Mouse (Mus musculus) limb, embryonic 11.5 days (tissue): ENCODE results near the gene Uvrag. TPM values are rescaled to one million over a fixed set of nuclear protein-coding genes. Genes with fewer than 3 reads are reported as not detected.

ENCODE experiments used
- ATAC-seq: fragments of 200-750 bp; cut with Nextera tagmentation; 2 replicates; pipeline ENCODE4 v1.8.0; 2017; ENCODE audit warnings: low read depth; ENCODE audit not compliant: insufficient number of reproducible peaks, low FRiP score, low TSS enrichment
- DNase-seq: peaks from one replicate; pipeline ENCODE4 v3.0.0-alpha.2; 2015; ENCODE audit warnings: low spot score
- H3K27ac ChIP-seq: fragments of 300-500 bp; sonication (generic); replicated peaks from 2 replicates; pipeline ENCODE4 v1.5.1; 2014; ENCODE audit warnings: low read depth, mild to moderate bottlenecking, low read length
- H3K27me3 ChIP-seq: fragments of 300-500 bp; sonication (generic); 2 replicates; pipeline ENCODE4 v1.6.1; 2014; ENCODE audit warnings: mild to moderate bottlenecking, low read length, mixed read lengths; ENCODE audit not compliant: control insufficient read depth, insufficient read depth
- H3K36me3 ChIP-seq: fragments of 300-500 bp; sonication (generic); 2 replicates; pipeline ENCODE4 v1.6.1; 2014; ENCODE audit warnings: mild to moderate bottlenecking, low read length, moderate library complexity, mixed read lengths; ENCODE audit not compliant: control insufficient read depth, insufficient read depth
- H3K4me1 ChIP-seq: fragments of 300-500 bp; sonication (generic); 2 replicates; pipeline ENCODE4 v1.6.1; 2014; ENCODE audit warnings: low read length, mixed read lengths; ENCODE audit not compliant: control insufficient read depth, insufficient read depth
- H3K4me2 ChIP-seq: fragments of 300-500 bp; sonication (generic); 2 replicates; pipeline ENCODE4 v1.6.1; 2014; ENCODE audit warnings: low read depth, mild to moderate bottlenecking, moderate library complexity; ENCODE audit not compliant: severe bottlenecking
- H3K4me3 ChIP-seq: fragments of 300-500 bp; sonication (generic); 2 replicates; pipeline ENCODE4 v1.5.1; 2014; ENCODE audit warnings: low read depth, low read length
- H3K9ac ChIP-seq: fragments of 300-500 bp; sonication (generic); 2 replicates; pipeline ENCODE4 v1.6.1; 2014; ENCODE audit warnings: mild to moderate bottlenecking, low read length
- H3K9me3 ChIP-seq: fragments of 300-500 bp; sonication (generic); 2 replicates; pipeline ENCODE4 v1.6.1; 2016; ENCODE audit warnings: low read length; ENCODE audit not compliant: control insufficient read depth
- WGBS: fragments of 180-500 bp; shearing (Covaris S2); extraction: QIAGEN DNeasy Blood & Tissue Kit; methylation state at CpG from one replicate; pipeline ENCODE4 v1.1.7; 2014; 5-methylcytosine and 5-hydroxymethylcytosine counted together
- polyA plus RNA-seq: library from polyadenylated mRNA; unstranded; fragments of >200 nt; fragmentation: Nextera tagmentation; extraction: Ambion mirVana; gene quantifications from 2 replicates; pipeline ENCODE4 v1.2.1, GENCODE M21; 2014

Uvrag gene
- polyA plus RNA-seq, 1 experiment from 2014 or later: 11.8 TPM

- no peaks in the 10 kb centered on the region for H3K4me1 ChIP-seq
- H3K4me2 ChIP-seq: no peak overlapping the region
- H3K9ac ChIP-seq: no peak overlapping the region
- 91% methylated on average over 1 of the region's 1 CpGs for WGBS
- DNase-seq (no peak), ATAC-seq (no peak)
- H3K36me3 ChIP-seq: no peaks in the 10 kb centered on the region
- H3K27me3 ChIP-seq: no peaks in the 10 kb centered on the region
- no peak overlapping the region for H3K27ac ChIP-seq
- H3K9me3 ChIP-seq: no peaks in the 10 kb centered on the region
- no peak overlapping the region for H3K4me3 ChIP-seq
These were observed 39.2 kb upstream of the Uvrag start for GRCm38 (mm10) chr7:99180162-99180561.

- Histone ChIP-seq H3K9ac (no peak overlapping the region), H3K27ac (no peak overlapping the region), H3K4me3 (no peak overlapping the region), H3K27me3 (no peaks in the 10 kb centered on the region), H3K36me3 (no peaks in the 10 kb centered on the region), H3K4me1 (no peaks in the 10 kb centered on the region), H3K4me2 (no peak overlapping the region), H3K9me3 (no peaks in the 10 kb centered on the region)
- ATAC-seq (no peak), DNase-seq (no peak)
- WGBS: 91% methylated on average over 9 of the region's 9 CpGs
These were observed 38.3 kb upstream of the Uvrag start for GRCm38 (mm10) chr7:99179271-99179670.

GRCm38 (mm10) chr7:99177386-99177785 is 36.4 kb upstream of the Uvrag start:
- Histone ChIP-seq H3K27ac (no peak overlapping the region), H3K9ac (no peak overlapping the region), H3K9me3 (no peaks in the 10 kb centered on the region), H3K27me3 (no peaks in the 10 kb centered on the region), H3K36me3 (no peaks in the 10 kb centered on the region), H3K4me2 (no peak overlapping the region), H3K4me3 (no peak overlapping the region), H3K4me1 (no peaks in the 10 kb centered on the region)
- ATAC-seq (no peak), DNase-seq (no peak)
- 84% methylated on average over 5 of the region's 5 CpGs for WGBS

GRCm38 (mm10) chr7:99175666-99176065 is 34.7 kb upstream of the Uvrag start:
- DNase-seq (no peak), ATAC-seq (no peak)
- Histone ChIP-seq H3K4me3 (no peak overlapping the region), H3K27ac (no peak overlapping the region), H3K36me3 (no peaks in the 10 kb centered on the region), H3K27me3 (no peaks in the 10 kb centered on the region), H3K4me1 (no peaks in the 10 kb centered on the region), H3K9ac (no peak overlapping the region), H3K9me3 (no peaks in the 10 kb centered on the region), H3K4me2 (no peak overlapping the region)
- WGBS: 86% methylated on average over 9 of the region's 9 CpGs

- 77% methylated on average over 11 of the region's 11 CpGs for WGBS
- H3K9me3 ChIP-seq: no peaks in the 10 kb centered on the region
These were observed 34.2 kb upstream of the Uvrag start for GRCm38 (mm10) chr7:99175118-99175517.

GRCm38 (mm10) chr7:99174006-99174405 is 33.1 kb upstream of the Uvrag start:
- H3K9ac ChIP-seq: no peak overlapping the region

More at GRCm38 (mm10) chr7:99175118-99175517, 34.2 kb upstream of the Uvrag start:
- Histone ChIP-seq H3K4me1 (no peaks in the 10 kb centered on the region), H3K27ac (no peak overlapping the region), H3K36me3 (no peaks in the 10 kb centered on the region), H3K4me3 (no peak overlapping the region), H3K27me3 (no peaks in the 10 kb centered on the region), H3K4me2 (no peak overlapping the region), H3K9ac (no peak overlapping the region)
- DNase-seq (no peak), ATAC-seq (no peak)

GRCm38 (mm10) chr7:99172898-99173297 is 32.0 kb upstream of the Uvrag start:
- no peak overlapping the region for H3K9ac ChIP-seq
- ATAC-seq (no peak), DNase-seq (no peak)
- H3K27ac ChIP-seq: no peak overlapping the region
- no peak overlapping the region for H3K4me3 ChIP-seq
- H3K9me3 ChIP-seq: no peaks in the 10 kb centered on the region
- no peaks in the 10 kb centered on the region for H3K36me3 ChIP-seq
- WGBS: 82% methylated on average over 6 of the region's 6 CpGs
- H3K4me2 ChIP-seq: no peak overlapping the region
- no peaks in the 10 kb centered on the region for H3K27me3 ChIP-seq
- H3K4me1 ChIP-seq: no peaks in the 10 kb centered on the region

More at GRCm38 (mm10) chr7:99174006-99174405, 33.1 kb upstream of the Uvrag start:
- no peak overlapping the region for H3K4me2 ChIP-seq
- no peaks in the 10 kb centered on the region for H3K27me3 ChIP-seq
- 89% methylated on average over 4 of the region's 4 CpGs for WGBS
- no peak overlapping the region for H3K4me3 ChIP-seq
- no peak for ATAC-seq
- no peaks in the 10 kb centered on the region for H3K4me1 ChIP-seq
- H3K9me3 ChIP-seq: no peaks in the 10 kb centered on the region
- no peak for DNase-seq
- H3K27ac ChIP-seq: no peak overlapping the region
- H3K36me3 ChIP-seq: no peaks in the 10 kb centered on the region

- Histone ChIP-seq H3K36me3 (no peaks in the 10 kb centered on the region), H3K4me3 (no peak overlapping the region), H3K4me2 (no peak overlapping the region), H3K4me1 (no peaks in the 10 kb centered on the region), H3K9ac (no peak overlapping the region), H3K27ac (no peak overlapping the region), H3K9me3 (no peaks in the 10 kb centered on the region), H3K27me3 (no peaks in the 10 kb centered on the region)
- DNase-seq: no peak
- no peak for ATAC-seq
- 66% methylated on average over 10 of the region's 10 CpGs for WGBS
These were observed 31.0 kb upstream of the Uvrag start for GRCm38 (mm10) chr7:99171730-99172463.

GRCm38 (mm10) chr7:99170519-99170918 is 29.6 kb upstream of the Uvrag start:
- H3K4me1 ChIP-seq: no peaks in the 10 kb centered on the region
- H3K4me2 ChIP-seq: no peak overlapping the region
- no peaks in the 10 kb centered on the region for H3K27me3 ChIP-seq
- H3K27ac ChIP-seq: no peak overlapping the region
- no peak overlapping the region for H3K9ac ChIP-seq
- ATAC-seq (no peak), DNase-seq (no peak)
- H3K4me3 ChIP-seq: no peak overlapping the region
- WGBS: 86% methylated on average over 6 of the region's 6 CpGs
- H3K36me3 ChIP-seq: no peaks in the 10 kb centered on the region
- no peaks in the 10 kb centered on the region for H3K9me3 ChIP-seq
